Mouse (Mus musculus) embryo, embryonic 11.5 days (tissue): ENCODE data around the gene Piezo1.

Experiments used
- DNase-seq: peaks from one replicate; pipeline ENCODE4 v3.0.0-alpha.2; 2012; ENCODE audit warnings: low read depth, low spot score

The Piezo1 gene

DNA sequence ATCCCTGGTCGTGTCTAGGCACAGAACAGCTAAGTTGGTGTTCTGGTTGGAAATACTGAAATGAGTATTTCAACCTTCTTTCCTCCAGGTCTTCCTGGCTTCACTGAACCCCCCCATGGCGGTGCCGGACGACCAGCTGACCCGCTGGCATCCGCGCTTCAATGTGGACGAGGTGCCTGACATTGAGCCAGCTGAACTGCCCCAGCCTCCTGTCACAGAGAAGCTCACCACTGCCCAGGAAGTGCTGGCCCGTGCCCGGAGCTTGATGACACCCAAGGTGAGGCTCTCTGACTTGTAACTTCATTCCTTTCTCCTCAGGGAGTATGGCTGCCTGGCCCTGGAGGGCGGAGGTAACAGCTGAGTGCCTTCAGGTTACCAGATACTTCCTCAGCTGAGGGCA lies 20.0 kb upstream of the Piezo1 start:
- no peak for DNase-seq

DNA sequence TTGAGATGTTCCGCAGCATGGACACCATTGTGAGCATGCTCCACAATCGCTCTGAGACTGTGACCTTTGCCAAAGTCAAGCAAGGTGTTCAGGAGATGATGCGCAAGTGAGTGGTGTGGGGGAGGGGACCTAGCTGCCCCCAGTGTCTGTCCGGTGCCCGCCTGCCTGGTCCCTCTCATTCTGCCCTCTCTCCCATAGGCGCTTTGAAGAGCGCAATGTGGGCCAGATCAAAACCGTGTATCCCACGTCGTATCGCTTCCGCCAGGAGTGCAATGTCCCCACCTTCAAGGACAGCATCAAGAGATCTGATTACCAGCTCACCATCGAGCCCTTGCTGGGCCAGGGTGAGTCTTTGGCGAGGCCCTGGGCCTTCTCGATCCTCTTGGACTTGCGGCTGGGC lies 18.9 kb upstream of the Piezo1 start:
- no peak for DNase-seq

DNA sequence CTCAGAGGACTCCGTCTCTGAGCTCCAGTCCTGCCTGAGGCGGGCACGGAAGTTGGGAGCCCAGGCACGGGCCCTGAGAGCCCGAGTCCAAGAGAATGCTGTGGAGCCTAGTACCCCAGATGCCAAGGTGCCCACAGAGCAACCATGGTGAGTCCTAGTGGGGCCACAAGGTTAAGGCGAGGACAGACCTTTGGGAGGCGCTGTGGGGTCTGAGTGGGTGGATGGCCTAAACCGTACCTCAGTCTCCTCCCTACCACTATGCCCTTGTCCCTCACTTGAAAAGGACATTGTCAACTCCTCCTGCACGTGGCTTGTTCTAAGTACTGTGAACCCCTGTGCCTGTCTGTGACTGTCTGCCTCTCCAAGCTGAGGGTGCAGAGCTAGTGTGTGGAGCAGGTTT lies 18.2 kb upstream of the Piezo1 start:
- DNase-seq: no peak

DNA sequence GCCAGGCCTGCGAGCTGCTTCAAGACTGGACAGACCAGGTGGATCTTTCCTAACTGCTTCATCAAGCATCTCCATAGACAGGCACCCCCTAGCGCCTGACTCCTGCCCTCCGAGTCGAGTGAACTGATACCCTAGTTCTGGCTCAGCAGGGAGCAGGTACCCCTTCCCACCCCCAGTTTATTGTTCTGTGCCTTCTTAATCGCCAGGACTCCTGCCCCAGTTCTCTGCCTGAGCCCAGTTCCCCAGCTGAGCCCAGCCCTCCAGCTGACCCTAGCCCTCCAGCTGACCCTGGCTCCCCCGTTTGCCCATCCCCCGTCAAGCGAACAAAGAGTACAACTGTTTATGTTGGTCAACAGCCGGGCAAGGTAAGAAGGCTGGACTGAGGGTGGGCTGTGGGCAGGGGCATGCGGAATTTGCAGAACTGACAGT lies 17.8 kb upstream of the Piezo1 start:
- DNase-seq: no peak

DNA sequence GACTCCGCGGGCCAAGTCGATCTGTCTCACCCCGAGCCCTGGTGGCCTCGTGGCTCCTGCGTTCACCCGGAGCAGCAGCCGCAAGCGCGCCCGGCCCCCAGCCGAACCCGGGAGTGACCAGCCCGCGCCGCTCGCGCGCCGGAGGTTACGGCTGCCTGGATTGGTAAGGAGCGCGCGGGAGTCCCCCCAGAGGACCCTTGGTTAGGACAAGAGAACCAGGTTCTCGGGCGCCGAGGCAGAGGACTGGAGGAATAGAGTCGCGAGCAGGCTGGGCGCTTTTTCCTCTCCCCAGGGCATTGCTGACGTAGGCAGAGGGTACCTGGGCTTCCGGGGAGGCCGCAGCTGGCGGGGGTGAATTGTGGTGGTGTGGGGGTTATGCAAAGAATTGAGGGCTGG lies 17.0 kb upstream of the Piezo1 start:
- DNase-seq: no peak

DNA sequence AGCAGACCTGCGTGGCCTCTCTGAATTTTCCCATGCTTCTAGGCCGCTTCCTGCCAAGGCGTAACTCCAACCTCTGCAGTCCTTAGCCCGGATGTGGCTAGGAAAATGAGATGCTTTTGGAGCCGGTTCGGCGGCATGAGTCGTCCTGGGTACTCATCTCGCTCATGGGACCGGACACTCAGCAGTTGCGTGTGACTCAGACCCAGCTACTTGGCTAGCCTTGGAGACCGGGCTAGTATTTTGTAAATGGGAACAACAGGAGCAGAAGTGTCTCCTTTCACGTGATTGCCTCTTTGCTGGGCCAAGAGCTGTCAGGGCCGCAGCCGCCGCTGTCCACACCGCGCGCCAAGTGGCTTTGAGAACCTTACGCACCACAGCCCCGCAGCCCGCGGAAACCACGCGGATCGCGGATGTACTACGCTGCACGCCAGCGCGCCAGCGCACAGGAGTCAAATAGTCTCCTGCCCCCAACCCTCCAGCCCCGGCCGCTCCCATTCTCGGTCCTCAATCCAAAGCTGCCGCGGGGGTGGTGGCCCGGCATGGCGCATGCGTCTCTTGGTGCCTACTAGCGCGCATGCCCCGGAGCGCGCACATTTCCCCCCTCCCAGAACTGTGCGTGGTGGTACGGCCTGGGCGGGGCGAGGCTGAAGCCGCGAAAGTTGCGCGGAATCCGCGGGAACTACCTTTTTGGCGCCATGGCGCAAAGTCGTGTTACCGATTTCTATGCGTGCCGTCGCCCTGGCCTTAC lies 16.4 kb upstream of the Piezo1 start, which contains the start of gene Cdt1:
Cdt1 (plus strand) TSS at position 655 of the 748 bp plus-strand sequence.
- DNase-seq: peak; percentile 96

DNA sequence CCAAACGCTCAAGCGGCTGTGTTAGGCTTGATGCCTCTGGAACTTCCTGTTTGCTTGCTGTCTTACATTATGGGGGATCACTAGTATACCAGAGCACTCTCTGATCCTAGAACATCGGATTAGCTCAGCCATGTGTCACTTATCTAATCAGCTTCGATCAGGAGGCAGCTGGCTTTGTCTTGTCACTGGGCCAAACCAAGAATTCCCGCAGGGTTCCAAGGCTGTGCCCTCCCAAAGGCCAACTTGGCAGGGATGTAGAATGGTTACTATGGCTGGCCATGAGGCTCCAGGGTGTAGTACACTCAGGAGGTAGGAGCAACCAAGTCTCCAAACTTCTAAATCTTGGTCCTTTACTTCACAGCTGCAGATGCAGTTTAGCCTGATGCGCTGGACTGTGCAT lies 15.6 kb upstream of the Piezo1 start:
- no peak for DNase-seq

DNA sequence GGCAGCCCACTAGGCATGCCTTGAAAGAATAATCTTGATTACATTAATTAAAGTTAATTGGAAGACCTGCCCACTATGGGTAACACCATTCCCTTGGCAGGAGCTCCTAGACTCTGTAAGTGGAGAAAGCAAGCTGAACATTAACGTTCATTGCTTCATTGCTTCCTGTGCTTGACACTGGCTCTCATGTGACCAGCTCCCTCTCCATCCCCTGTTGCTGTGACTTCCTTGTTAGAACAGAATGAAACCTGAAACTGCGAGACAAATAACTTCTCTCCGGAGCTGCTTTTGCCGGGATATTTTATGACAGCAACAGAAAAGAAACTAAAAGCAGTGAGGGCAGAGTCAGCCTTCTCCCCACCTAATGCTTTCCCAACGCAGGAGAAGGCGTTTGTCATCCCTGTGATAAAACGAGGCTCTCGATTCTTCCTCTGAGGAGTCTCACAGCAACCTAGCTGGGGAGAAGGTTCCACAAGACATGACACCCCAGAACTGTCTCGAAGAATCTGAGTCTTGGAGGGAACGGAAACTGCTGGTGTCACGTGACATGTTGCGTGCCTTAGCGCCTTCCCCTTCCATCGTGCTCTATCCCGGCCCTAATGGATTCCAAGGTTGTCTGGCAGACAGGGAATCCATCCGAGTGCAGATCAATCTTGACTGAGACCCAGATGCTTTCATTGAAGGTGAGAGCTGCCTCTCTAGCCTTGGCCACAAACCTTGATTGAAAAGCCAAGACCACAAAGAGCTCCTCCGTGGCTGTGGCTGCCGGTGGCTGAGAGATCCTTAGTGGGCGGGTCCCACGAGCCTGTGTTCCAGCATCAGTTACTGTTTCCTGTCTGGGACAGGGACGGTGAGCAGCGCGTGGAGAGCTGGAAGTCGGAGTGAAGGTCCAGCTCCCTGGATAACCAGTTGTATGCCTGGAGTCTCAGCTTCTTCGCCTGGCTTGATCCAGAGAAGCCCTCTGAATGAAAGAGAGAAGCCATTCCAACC lies 13.5 kb upstream of the Piezo1 start:
- no peak for DNase-seq

DNA sequence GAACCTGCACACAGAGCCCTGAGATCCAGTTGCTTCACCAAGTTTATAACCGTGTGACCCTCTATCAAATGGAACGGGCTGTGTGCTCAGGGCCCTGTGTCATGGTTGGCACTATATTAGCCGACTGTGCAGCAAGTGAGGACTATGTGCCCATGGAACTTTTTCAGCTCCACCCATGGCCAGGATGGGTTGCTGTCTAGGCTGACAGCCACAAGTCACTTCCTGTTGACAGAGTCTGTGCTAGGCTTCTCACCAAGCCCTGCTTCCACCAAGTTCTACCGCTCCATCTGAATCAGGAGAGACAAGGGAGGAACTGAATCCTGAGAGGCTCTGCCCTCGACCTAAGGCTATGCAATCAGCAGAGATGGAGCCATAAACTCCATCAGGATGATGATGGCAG lies 10.1 kb upstream of the Piezo1 start:
- DNase-seq: no peak

DNA sequence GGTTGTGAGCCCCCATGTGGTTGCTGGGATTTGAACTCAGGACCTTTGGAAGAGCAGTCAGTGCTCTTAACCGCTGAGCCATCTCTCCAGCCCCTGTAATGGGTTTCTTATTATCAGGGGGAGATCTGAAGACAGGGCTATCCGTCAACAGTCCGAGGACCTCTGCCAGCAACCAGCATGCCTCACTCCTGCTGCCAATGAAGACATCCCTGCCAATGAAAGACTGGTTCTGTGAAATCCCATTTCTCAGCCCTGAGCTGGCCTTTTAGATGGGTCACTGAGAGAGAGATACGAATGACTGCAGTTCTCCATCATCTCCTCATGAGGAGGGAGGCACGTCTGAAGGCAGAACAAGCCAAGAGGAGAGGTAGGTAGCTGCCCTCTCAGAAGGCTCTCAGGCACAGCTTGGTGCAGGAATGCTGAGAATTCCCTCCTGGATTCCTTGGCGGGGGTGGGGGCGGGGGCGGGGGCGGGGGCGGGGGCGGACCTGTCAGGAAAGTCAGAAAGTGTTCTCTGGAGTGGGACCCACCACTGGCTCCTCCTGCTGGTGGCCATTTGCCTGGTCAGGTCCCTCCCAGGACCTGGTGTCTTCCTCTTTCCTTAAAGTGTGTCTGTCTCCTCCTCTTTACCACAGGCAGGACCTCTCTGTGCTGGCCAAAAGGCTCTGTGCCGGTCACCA lies 7.7 kb upstream of the Piezo1 start:
- no peak for DNase-seq

DNA sequence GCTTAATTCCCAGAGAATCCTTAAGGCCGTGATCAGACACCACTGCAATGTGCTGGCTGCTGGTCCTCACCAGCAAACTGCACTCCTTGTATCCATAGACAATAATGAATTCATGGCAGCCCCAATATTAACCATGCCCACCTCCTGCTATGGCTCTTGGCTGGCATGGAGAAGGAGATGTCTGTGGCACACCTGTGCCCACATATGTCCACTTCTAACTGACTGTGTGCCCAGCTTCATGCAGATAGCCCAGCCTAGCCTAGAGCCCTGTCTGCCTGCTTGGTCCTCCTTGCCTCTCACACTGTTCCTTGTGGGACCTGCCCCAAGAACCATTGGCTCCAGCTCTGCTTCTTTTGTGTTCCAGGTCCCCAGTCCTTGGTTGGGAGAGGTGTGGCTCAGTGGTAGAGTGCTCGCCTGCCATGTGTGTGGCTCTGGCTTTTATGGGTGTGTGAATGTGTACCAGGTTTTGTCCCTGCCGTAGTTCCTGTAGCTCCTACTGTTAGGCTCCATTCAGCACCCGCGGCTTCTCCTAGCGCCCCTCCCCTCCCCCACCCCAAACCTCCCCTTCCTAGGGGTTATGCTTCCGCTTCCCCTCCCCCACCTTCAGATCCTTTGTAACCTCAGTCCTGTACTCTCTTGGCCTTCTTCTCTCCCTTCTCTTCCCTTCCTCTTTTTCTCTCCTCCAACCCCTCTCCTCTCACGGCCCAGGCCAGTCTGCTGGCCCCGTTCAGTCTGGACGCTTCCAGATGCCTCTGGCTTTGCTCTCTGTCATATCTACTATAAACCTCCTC lies 6.3 kb upstream of the Piezo1 start:
- DNase-seq: no peak

DNA sequence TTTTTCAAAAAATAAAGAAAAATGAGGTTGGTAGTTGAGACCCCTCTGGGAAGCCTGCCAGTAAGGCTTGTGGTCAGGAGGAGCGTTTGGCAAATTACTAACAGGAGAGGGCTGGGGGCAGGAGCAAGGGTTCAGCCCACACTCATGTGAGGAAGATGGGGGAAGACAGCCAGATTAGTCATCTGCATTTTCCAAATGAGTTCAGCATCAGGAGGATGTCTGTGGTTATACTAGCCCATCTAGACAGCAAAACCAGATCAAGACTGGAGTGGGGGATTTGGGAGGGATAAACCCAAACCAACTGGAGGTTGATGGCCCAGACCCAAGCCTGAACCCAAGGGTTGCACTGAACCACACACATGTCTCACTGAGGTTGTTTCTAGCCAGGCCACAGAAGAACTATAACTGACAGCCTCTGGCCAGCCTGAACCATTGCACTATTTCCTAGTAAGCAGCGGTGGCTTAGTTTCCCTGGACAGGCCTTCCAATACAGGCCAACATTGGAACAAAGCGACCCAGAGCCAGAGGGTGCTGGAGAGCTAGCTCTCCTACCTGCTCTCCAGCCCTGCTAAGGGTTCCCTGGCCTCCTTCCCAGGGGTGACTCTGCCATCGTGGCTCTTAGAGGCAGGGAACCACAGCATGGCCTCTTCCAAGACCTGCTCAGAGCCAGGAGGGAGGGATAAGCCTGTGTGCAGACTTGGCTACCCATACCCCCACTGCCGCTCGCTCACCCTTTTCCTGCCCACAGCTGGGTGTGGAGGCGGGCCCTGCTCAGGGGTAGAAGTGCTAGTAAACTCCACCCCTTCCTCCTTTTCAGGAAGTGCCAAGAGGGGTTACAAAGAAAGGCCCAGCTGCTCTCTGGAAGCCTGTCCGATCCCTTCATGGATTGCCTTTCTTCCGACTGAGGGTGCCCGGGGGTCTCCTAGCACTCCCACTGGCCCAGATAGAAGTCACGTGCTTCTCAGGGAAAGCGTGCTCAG lies 5.2 kb upstream of the Piezo1 start:
- no peak for DNase-seq

DNA sequence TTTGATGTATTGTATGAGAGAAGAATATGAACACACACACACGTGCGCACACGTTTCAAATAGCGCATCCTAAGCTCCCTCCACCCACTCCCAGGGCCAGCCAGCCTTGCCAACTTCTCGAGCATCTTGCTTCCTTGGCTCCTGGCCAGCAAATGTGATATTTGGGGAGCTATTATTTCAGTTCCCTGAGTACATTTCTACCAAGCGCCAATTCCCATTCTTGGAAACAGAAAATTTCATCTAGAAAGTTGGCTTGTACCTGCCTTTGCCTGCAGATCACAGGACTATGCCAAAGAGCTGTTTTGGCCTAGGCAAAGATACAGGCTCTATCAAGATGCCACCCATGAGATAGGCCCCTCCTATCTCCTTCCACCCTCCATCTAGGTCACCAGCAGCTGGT lies 3.7 kb upstream of the Piezo1 start:
- no peak for DNase-seq

DNA sequence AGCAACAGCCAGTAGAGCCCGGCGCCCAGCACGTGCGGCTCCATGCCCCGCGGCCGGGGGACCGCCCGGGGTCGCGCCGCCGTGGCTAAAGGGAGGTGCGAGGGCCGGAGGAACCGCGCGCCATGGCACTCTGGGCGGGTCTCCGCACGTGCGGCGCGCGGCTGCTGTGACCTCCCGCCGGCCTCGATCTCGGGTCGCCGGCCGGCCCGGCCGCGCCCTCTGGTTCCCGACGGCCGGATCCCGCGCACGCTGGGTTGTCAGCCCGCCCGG lies 199 bp downstream of the Piezo1 start:
- no peak for DNase-seq

DNA sequence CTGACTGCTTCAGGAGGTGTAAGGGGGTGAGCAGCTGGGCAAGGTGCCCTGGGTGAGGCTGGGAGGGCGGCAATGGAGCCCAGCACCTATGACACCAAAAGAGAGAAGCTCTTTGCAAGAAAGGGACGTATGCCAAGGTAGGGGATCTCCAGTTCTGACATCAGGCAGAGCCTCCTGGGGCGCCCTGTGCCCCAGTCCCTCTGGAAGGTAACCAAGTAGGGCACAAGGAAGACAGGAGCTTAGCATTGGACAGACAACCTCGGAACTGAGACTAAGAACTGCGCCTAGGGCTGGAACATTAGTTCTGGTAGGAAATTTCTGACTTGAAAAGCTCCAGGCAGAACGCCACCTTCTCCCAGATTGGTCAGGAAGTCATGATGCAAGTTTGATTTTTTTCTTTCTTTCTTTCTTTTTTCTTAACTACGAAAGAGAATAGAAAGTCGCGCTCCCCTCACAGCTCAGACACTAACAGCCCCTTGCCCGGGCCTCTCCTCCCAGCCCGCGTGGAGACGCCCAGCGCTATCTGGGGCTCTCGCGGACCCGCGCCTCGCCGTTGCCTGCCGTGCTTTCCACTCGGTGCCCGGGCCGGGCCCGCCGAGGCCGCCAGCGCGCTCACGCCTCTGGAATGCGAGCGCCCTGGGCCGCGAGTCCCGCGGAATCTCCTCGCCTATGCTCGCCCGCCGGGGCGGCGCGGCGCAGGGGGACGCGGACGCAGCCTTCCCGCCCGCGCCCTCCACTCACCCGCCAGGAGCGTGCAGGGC lies 715 bp downstream of the Piezo1 start:
- DNase-seq: no peak

DNA sequence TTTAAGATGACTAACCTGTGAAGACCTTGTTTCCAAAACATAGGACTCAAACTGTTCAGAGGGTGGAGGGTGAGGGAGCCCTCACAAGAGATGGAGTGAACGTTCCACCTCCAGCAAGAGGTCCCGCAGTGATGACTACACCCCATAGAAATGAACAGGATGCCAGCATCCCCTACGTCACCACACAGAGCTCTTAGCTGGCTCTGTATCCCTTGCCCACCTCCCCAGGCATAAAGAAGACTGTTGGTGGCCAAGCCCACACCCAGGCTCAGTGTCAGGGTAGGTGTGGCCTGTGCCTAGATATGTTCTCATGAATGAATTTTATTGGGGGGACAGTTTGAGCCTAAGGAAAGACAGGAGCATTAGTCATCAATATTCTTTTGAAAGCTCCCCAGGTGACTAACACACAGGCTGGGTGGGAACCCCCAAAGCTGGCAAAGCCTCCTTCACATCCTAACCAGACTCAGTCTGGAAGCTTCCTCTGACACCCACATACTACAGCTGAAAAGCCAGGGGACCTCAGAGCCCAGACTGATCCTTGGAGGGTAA lies 2.2 kb downstream of the Piezo1 start:
- DNase-seq: no peak

DNA sequence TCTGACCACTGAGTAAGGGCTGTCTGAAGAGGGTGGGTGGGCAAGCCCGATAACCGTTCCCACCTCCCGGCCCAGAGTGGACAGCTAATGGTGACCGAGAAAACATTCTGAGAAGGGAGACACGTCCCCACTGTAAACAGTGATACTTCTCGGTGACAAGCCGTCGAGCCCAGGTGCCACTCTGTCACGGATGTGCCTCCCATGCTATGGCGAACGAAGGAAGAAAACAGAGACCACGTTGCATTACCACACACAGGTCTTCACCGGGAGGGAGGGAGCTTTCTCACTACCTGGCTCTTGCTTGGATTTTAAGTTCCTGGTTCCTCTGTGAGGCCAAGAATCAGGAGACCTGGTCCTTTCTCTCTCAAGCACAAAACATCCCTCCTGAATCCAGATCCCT lies 2.8 kb downstream of the Piezo1 start:
- no peak for DNase-seq

DNA sequence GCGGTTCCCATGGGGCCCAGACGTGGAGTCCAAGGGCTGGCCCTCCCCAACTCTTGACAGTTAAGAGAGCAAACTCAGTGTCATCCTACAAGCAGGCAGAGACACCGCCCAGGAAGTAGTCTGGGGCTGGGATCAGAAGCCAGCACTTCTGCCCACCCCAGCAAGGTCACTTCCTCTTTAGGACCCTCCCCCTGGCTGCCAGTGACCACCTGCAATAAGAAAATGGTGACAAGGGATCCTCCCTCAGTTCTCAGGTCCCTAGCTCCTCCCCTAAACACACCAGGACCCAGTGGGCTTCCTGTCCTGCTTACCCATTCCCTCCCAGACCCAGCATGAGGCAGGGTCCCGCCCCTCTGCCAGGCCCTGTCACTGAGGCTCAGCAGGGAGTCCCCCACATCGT lies 3.3 kb downstream of the Piezo1 start:
- no peak for DNase-seq

DNA sequence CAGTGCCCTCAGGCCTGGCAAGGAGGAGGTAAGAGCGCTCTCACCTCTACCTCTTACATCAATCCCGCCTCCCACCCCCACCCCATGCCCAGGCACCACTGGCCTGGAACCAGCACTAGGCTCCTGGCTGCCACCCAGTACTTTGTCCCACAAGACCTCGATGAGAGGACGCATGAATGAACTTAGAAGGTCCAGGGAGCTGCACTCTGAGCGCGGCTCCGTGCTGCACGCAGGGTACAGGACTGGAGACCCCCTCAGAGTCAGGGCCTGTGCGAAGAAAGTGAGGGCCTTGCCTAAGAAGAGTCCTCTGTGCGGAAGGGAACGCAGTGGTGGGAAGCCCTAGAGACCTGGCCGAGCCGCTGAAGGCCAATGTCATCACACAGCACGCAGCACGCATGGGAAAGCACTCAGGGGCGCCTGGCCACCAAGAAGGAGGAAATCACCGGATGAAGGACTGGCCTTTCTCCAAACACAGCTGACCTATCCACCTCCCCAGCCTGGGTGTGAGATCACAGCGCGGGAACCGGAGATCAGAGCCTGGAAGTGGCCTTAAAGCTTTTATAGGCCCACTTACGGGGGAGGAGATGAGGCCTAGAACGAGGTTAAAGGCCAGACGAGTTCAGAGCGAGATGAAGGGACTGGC lies 4.2 kb downstream of the Piezo1 start:
- no peak for DNase-seq
